Mouse (Mus musculus): Measurements from ENCODE around the gene Ruvbl1. TPM values are rescaled to one million over a fixed set of nuclear protein-coding genes. Genes with fewer than 3 reads are reported as not detected.

The Ruvbl1 gene
- polyA plus RNA-seq, 1 experiment from 2014 or later: 170 TPM

DNA sequence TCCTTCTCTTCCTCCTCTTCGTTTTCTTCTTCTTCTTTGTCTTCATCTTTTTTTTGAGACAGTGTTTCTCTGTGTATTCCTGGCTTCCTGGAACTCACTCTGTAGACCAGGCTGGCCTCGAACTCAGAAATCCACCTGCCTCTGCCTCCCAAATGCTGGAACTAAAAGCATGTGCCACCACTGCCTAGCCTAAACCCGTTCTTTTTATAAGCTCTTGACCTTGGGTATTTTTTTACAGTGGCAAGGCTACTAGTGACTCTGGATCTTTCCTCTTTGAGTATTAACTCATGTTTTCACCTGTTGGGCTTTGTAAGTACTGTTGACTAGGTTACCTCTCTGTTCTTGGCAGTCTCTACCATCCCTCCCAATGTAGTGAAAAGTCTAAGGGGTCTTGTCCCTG lies 57.8 kb downstream of the Ruvbl1 start:
- Histone ChIP-seq H3K4me2 (no peak overlapping the region), H3K4me1 (peaks cover 7% of the 10 kb centered on the region), H3K9ac (no peak overlapping the region), H3K36me3 (no peaks in the 10 kb centered on the region), H3K27me3 (no peaks in the 10 kb centered on the region), H3K4me3 (replicated peaks) (no peak overlapping the region), H3K9me3 (replicated peaks) (no peaks in the 10 kb centered on the region), H3K27ac (no peak overlapping the region)
- no peak for ATAC-seq (replicated peaks; ENCODE audit: low FRiP score)
- 76% methylated on average over 3 of the region's 3 CpGs for WGBS

DNA sequence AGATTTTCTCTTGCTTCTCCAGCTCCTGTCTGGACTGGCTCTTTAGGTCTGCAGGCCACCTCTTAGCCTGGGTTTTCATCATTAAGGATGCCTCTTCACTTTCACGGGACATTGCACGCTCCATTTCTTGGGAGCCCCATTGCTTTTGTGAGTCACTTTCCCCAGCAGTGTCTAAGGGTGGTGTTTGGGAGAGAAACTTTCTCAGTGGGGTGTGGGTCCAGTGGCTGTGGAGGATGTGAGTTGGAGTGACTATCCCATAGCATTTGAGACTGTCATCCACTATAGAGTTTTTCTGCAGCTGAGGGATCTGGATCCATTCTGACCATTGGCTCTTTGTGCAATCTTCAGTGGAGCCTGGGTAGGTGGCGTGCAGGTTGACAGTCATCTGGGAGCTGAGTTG lies 58.2 kb downstream of the Ruvbl1 start:
- Histone ChIP-seq H3K27ac (no peak overlapping the region), H3K4me3 (replicated peaks) (no peak overlapping the region), H3K4me2 (no peak overlapping the region), H3K9ac (no peak overlapping the region), H3K27me3 (no peaks in the 10 kb centered on the region), H3K36me3 (no peaks in the 10 kb centered on the region), H3K9me3 (replicated peaks) (no peaks in the 10 kb centered on the region), H3K4me1 (peaks cover 7% of the 10 kb centered on the region; the same call in 1 of the 2 replicates)
- ATAC-seq (replicated peaks; ENCODE audit: low FRiP score): no peak
- WGBS: 86% methylated on average over 3 of the region's 3 CpGs

DNA sequence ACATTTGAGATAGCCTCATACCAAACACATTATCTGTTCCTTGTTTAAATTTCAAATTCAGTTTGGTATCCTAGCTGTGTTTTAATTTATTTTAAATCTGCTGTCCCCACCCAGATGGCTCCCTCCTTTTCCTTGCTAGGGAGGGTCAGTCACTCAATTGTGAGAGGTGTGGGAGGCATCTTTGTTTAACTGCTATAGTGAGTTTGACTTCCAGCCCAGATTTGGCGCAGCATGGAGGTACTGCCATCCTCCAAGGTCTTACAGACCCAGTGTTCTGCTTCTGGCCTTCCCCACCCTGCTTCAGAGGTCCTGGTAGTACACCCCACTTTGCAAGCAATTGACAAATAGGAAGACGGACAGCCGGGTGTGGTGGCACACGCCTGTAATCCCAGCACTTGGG lies 58.8 kb downstream of the Ruvbl1 start:
- no peak for ATAC-seq (replicated peaks; ENCODE audit: low FRiP score)
- Histone ChIP-seq H3K4me3 (replicated peaks) (no peak overlapping the region), H3K9ac (no peak overlapping the region), H3K36me3 (no peaks in the 10 kb centered on the region), H3K4me2 (no peak overlapping the region), H3K4me1 (peaks cover 7% of the 10 kb centered on the region; the same call in 1 of the 2 replicates), H3K27me3 (no peaks in the 10 kb centered on the region), H3K9me3 (replicated peaks) (no peaks in the 10 kb centered on the region), H3K27ac (no peak overlapping the region)
- WGBS: 86% methylated on average over 4 of the region's 4 CpGs

DNA sequence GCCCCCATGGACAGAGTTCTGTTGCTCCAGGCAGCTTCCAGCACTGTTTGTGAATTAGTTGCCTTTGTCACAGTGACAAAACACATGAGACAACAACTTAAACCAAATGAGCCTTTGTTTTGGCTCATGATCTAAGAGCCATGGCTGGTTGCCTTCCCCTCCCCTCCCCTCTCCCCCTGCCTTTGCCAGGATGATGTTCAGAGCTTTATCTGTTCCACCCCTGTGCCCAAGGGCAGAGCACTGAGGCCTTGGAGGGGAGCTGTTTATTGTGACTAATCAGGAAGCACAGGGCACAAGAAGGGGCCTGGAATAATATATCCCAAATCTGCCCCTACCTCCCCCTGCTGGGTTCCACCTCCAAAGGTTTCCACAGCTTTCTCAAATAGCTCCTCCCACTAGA lies 65.1 kb downstream of the Ruvbl1 start:
- Histone ChIP-seq H3K36me3 (no peaks in the 10 kb centered on the region), H3K27me3 (no peaks in the 10 kb centered on the region), H3K9ac (no peak overlapping the region), H3K4me3 (replicated peaks) (no peak overlapping the region), H3K4me2 (no peak overlapping the region), H3K27ac (no peak overlapping the region), H3K4me1 (no peaks in the 10 kb centered on the region), H3K9me3 (replicated peaks) (no peaks in the 10 kb centered on the region)
- ATAC-seq (replicated peaks; ENCODE audit: low FRiP score): no peak

DNA sequence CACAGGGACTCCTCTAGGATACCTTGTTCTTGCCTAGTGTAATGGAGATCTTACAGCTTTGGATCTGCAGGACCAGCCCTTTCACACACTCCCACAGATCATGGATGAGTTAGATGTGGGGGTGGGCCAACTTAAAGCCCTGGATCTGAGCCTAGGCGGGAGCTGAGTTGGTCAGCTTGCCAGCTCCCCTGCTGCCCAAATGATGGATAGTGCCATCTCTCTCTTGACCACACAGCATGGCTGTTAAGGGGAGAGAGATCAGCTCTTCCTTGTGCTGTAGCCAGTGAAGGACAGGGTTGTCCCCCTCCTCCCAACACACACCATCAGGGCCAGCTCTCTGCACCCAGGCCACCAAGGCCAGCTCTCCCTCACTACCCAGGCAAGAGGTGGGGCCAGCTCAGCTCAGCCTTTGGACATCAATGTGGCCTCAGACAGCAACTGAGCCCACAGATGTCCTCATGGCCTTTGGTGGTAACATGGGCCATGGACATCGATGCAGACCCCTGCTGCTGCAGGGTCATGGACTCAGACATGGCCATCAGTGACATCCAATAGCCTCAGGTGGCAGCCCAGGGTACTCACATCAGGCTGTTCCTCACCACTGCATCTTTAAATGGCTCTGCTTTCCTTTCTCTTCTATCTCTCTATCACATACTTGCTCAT lies 75.0 kb downstream of the Ruvbl1 start:
- Histone ChIP-seq H3K27ac (no peak overlapping the region), H3K36me3 (no peaks in the 10 kb centered on the region), H3K9ac (no peak overlapping the region), H3K4me3 (replicated peaks) (no peak overlapping the region), H3K27me3 (peaks cover 5% of the 10 kb centered on the region), H3K9me3 (replicated peaks) (0 out of 2 replicates have a peak, but pooled peaks cover 3% of the 10 kb centered on the region), H3K4me1 (no peaks in the 10 kb centered on the region), H3K4me2 (no peak overlapping the region)
- no peak for ATAC-seq (replicated peaks; ENCODE audit: low FRiP score)
- WGBS: 66% methylated on average over 2 of the region's 2 CpGs

DNA sequence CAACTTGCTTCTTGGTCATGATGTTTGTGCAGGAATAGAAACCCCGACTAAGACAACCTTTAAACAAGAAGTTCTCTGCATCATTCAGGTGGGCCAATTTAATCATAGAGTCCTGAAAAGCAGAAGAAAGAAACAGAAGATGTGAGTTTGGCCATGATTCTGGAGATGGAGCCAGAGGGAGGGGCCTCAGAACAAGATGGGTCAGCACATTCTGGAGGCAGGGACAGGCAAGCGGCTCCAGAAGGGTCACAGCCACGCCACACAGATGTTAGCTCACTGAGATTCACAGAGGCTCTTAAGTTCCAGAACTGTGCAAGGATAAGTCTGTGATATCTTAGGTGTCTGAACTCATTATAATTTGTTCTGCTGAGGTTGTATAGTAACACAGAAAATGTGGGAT lies 79.0 kb downstream of the Ruvbl1 start:
- Histone ChIP-seq H3K9ac (no peak overlapping the region), H3K27me3 (peaks cover 39% of the 10 kb centered on the region), H3K4me3 (replicated peaks) (no peak overlapping the region), H3K4me2 (no peak overlapping the region), H3K27ac (no peak overlapping the region), H3K9me3 (replicated peaks) (no peaks in the 10 kb centered on the region), H3K4me1 (no peaks in the 10 kb centered on the region), H3K36me3 (no peaks in the 10 kb centered on the region)
- no peak for ATAC-seq (replicated peaks; ENCODE audit: low FRiP score)
- 83% methylated on average over 3 of the region's 3 CpGs for WGBS

DNA sequence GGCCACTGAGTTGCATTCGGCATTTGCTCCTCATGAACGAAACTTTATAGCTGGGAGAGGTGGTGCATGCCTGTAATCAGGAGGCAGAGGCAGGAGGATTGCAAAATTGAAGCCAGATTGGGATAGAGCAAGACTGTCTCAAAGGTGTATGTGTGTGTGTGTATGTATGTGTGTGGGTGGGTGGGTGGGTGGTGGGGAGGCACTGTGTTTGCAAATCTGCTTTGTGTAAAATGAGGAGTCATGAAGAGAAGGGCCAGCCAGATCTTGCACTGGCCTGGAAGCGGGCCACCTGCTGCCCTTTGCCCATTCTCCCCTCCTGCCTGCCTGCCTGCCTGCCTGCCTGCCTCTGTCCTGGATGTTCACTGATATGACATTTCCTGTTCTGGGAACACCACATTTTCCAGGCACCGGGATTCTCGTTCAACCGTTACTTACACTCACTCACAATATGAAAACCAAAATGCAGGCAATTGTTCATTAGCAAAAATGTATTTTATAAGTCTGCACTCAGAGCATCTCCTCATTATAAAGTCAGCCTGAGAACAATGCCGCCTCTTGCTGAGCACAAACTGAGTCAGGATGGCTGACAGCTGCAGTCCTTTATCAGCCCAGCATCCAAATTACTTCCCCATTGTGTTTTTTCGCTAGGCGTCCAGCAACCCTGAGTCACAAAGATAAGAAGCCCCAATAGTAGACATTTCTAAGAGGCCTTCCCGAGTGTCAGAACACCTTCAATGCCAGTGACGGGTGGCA lies 79.6 kb downstream of the Ruvbl1 start:
- Histone ChIP-seq H3K4me2 (no peak overlapping the region), H3K4me1 (no peaks in the 10 kb centered on the region), H3K27me3 (peaks cover 39% of the 10 kb centered on the region), H3K36me3 (no peaks in the 10 kb centered on the region), H3K27ac (no peak overlapping the region), H3K4me3 (replicated peaks) (no peak overlapping the region), H3K9ac (no peak overlapping the region), H3K9me3 (replicated peaks) (no peaks in the 10 kb centered on the region)
- no peak for ATAC-seq (replicated peaks; ENCODE audit: low FRiP score)
- WGBS: 54% methylated on average over 11 of the region's 11 CpGs

DNA sequence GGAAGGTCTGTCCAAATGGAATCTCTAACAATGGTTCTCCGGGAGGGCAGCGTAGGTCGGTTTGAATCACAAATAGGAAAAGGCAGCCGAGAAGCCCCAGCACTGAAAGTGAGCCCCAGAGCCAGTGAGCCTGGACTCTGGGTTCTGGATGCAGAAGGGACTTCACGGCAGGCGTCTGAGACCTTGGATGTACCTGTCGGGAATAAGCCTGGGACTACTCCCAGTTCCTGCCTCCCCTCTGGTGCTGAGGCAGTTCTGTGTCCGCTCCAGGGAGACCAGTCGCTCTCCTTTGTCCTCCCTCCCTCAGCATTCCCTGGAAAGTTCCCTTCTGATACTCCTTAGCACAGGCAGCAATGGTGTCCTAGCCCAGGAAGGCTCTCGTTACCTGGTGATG lies 80.2 kb downstream of the Ruvbl1 start:
- Histone ChIP-seq H3K4me2 (no peak overlapping the region), H3K27me3 (peaks cover 39% of the 10 kb centered on the region), H3K36me3 (no peaks in the 10 kb centered on the region), H3K27ac (no peak overlapping the region), H3K4me1 (no peaks in the 10 kb centered on the region), H3K4me3 (replicated peaks) (no peak overlapping the region), H3K9ac (no peak overlapping the region), H3K9me3 (replicated peaks) (no peaks in the 10 kb centered on the region)
- 46% methylated on average over 10 of the region's 10 CpGs for WGBS
- no peak for ATAC-seq (replicated peaks; ENCODE audit: low FRiP score)

Other genes starting within 250 kb of the Ruvbl1 start
- gene Dnajb8, start 243.1 kb upstream of the Ruvbl1 start, polyA plus RNA-seq (2015; fragmentation: Nextera tagmentation; extraction: Ambion mirVana): not detected in 2 replicates
- gene Eefsec, start 18.9 kb upstream of the Ruvbl1 start, polyA plus RNA-seq (2015; fragmentation: Nextera tagmentation; extraction: Ambion mirVana): 37.7 and 42.8 TPM in 2 replicates
- 239 and 245 TPM in 2 replicates for gene Sec61a1, start 53.5 kb downstream of the Ruvbl1 start, polyA plus RNA-seq (2015; fragmentation: Nextera tagmentation; extraction: Ambion mirVana)
- gene Kbtbd12, start 172.5 kb downstream of the Ruvbl1 start, polyA plus RNA-seq (2015; fragmentation: Nextera tagmentation; extraction: Ambion mirVana): 0.34 and 0.45 TPM in 2 replicates

All from kidney, embryonic 15.5 days (tissue).